10 mouse cellular contexts compared by ENCODE assay signal in genomic region chr3:27765929-27766328, GRCm38 (mm10). TPM values are rescaled to one million over a fixed set of nuclear protein-coding genes. Genes with fewer than 3 reads are reported as not detected.
DNase-seq lines count a peak whose midpoint lies in the region; ATAC-seq and TF ChIP-seq lines count a peak whose summit lies in the region.
"Had no signal": no experiment of that assay in that cellular context is flagged by ENCODE, and none has a peak within 500 bp of the region (broad histone marks: within the 10 kb centered on the region; RNA-seq: fewer than 3 reads in every experiment).

No protein-coding gene starts in this region.

- peak; percentile 53 for ATAC-seq in forebrain, postnatal 0 days
- ATAC-seq in forebrain, embryonic 15.5 days (replicated peaks): no peak
- peak; percentile 82 for ATAC-seq in megakaryocyte progenitor cell, adult 5-6 weeks (replicated peaks; ENCODE audit: poor library complexity)

- 42% methylated on average over 7 of the region's 7 CpGs for whole genome bisulfite sequencing in forebrain, postnatal 0 days
- WGBS in forebrain, embryonic 15.5 days: 57% methylated on average over 7 of the region's 7 CpGs

- no peaks in the 10 kb centered on the region for H3K9me3 ChIP-seq in forebrain, postnatal 0 days (ENCODE audit: low read length)
- no peaks in the 10 kb centered on the region for H3K9me3 ChIP-seq in forebrain, embryonic 15.5 days

- no peak overlapping the region for H3K4me3 ChIP-seq in forebrain, postnatal 0 days (ENCODE audit: low read depth, low read length)
- H3K4me3 ChIP-seq in forebrain, embryonic 15.5 days: no peak overlapping the region
- H3K4me3 ChIP-seq: erythroblast, embryonic 14.5 days had no signal

- H3K9ac ChIP-seq in forebrain, postnatal 0 days: no peak overlapping the region
- H3K9ac ChIP-seq in forebrain, embryonic 15.5 days (replicated peaks): no peak overlapping the region

- H3K27ac ChIP-seq in forebrain, postnatal 0 days (ENCODE audit: low read depth, low read length): no peak overlapping the region
- no peak overlapping the region for H3K27ac ChIP-seq in forebrain, embryonic 15.5 days (replicated peaks)

- no peaks in the 10 kb centered on the region for H3K36me3 ChIP-seq in forebrain, postnatal 0 days (ENCODE audit: insufficient read depth)
- H3K36me3 ChIP-seq in forebrain, embryonic 15.5 days: no peaks in the 10 kb centered on the region

- peaks cover 7% of the 10 kb centered on the region; the same call in 1 of the 2 replicates for H3K4me1 ChIP-seq in forebrain, postnatal 0 days (ENCODE audit: insufficient read depth)
- H3K4me1 ChIP-seq in forebrain, embryonic 15.5 days: peaks cover 15% of the 10 kb centered on the region

- intact Hi-C loops in heart, postnatal 25 days (cut with DNase I): no loop called here

- H3K4me2 ChIP-seq in forebrain, postnatal 0 days (ENCODE audit: low read depth): no peak overlapping the region
- H3K4me2 ChIP-seq in forebrain, embryonic 15.5 days (replicated peaks): no peak overlapping the region

- peak; percentile 35 for DNase-seq in forebrain, postnatal 0 days
- DNase-seq in right cerebral cortex, adult 18-20 months: peak; percentile 51
- no peak for DNase-seq in right cerebral cortex, postnatal 14 days
- peak; percentile 36 for DNase-seq in heart, postnatal 25 days (ENCODE audit: low spot score)
- no peak for DNase-seq in layer of hippocampus, adult 9-10 months (ENCODE audit: low spot score)
- no peak for DNase-seq in embryo, embryonic 9.5 days (ENCODE audit: extremely low spot score)

- no peaks in the 10 kb centered on the region for H3K27me3 ChIP-seq in forebrain, postnatal 0 days (ENCODE audit: insufficient read depth, low read length)
- H3K27me3 ChIP-seq in forebrain, embryonic 15.5 days: no peaks in the 10 kb centered on the region
- H3K27me3 ChIP-seq: CH12.LX had no signal

- no peak for TF ChIP-seq CTCF in forebrain, postnatal 0 days (IDR thresholded peaks at IDR 0.05; ENCODE audit: low read depth)

RNA-seq across cellular contexts. Expression of gene Fndc3b, which starts 54.8 kb away (rescaled TPM):
- total RNA-seq in forebrain, postnatal 0 days (2014; rRNA removed): 17.2 and 18.3 TPM in 2 replicates
- polyA plus RNA-seq in forebrain, postnatal 0 days (2015; fragmentation: Nextera tagmentation; extraction: Ambion mirVana): 3.9 and 5.7 TPM in 2 replicates
- polyA plus RNA-seq in forebrain, embryonic 15.5 days (2015; fragmentation: Nextera tagmentation; extraction: Ambion mirVana): 6.1 and 7.7 TPM in 2 replicates
- total RNA-seq in heart, postnatal 25 days (2021): 10 to 100 TPM; 58.5 to 69.4 TPM
- 37.6 and 40.6 TPM in 2 replicates for total RNA-seq in megakaryocyte progenitor cell, adult 5-6 weeks (2015)
- total RNA-seq in megakaryocyte progenitor cell, adult 5-6 weeks (2017): 14.2 and 15.0 TPM in 2 replicates

Comparison
In these comparisons a context has a peak if more than half of its experiments do, and no peak if none do; other contexts are left out.
1. DNase-seq: peak in forebrain, postnatal 0 days (single experiment), right cerebral cortex, adult 18-20 months (single experiment) and heart, postnatal 25 days (single experiment); none in right cerebral cortex, postnatal 14 days (single experiment), layer of hippocampus, adult 9-10 months (single experiment) and embryo, embryonic 9.5 days (single experiment).